Mouse (Mus musculus): ENCODE results near the gene Hivep2. TPM values are rescaled to one million over a fixed set of nuclear protein-coding genes. Genes with fewer than 3 reads are reported as not detected.

Gene Hivep2
- polyA plus RNA-seq, 2 experiments from 2014 or later: 21.7 to 27.0 TPM

GRCm38 (mm10) chr10:14024971-14025370, 59.1 kb downstream of the Hivep2 start:
- no peak for ATAC-seq

GRCm38 (mm10) chr10:14027751-14028150, 61.9 kb downstream of the Hivep2 start:
- ATAC-seq: no peak

- no peak for ATAC-seq
Observed at GRCm38 (mm10) chr10:14028956-14029355, 63.1 kb downstream of the Hivep2 start.

- ATAC-seq: no peak
Observed at GRCm38 (mm10) chr10:14030458-14031035, 64.7 kb downstream of the Hivep2 start.

- ATAC-seq: no peak
Observed at GRCm38 (mm10) chr10:14032532-14032931, 66.7 kb downstream of the Hivep2 start.

- no peak for ATAC-seq
Observed at GRCm38 (mm10) chr10:14034046-14034445, 68.2 kb downstream of the Hivep2 start.

GRCm38 (mm10) chr10:14034790-14035189, 68.9 kb downstream of the Hivep2 start:
- peak; percentile 19 for ATAC-seq

- no peak for ATAC-seq
Observed at GRCm38 (mm10) chr10:14035607-14036006, 69.7 kb downstream of the Hivep2 start.

GRCm38 (mm10) chr10:14036472-14036871, 70.6 kb downstream of the Hivep2 start:
- ATAC-seq: no peak

GRCm38 (mm10) chr10:14037977-14038489, 72.2 kb downstream of the Hivep2 start:
- no peak for ATAC-seq

- ATAC-seq: no peak
Observed at GRCm38 (mm10) chr10:14040716-14041470, 75.0 kb downstream of the Hivep2 start.

GRCm38 (mm10) chr10:14041606-14042005, 75.7 kb downstream of the Hivep2 start:
- ATAC-seq: no peak

- peak; percentile 30 for ATAC-seq
Observed at GRCm38 (mm10) chr10:14042539-14043348, 76.9 kb downstream of the Hivep2 start.

GRCm38 (mm10) chr10:14043349-14043710, 77.5 kb downstream of the Hivep2 start:
- no peak for ATAC-seq

- peak; percentile 7 for ATAC-seq
Observed at GRCm38 (mm10) chr10:14044046-14044782, 78.3 kb downstream of the Hivep2 start.

- peak; percentile 17 for ATAC-seq
Observed at GRCm38 (mm10) chr10:14044783-14045392, 79.0 kb downstream of the Hivep2 start.

GRCm38 (mm10) chr10:14045745-14046144, 79.9 kb downstream of the Hivep2 start:
- peak; percentile 50 for ATAC-seq

GRCm38 (mm10) chr10:14046171-14046651, 80.3 kb downstream of the Hivep2 start:
- ATAC-seq: peak; percentile 21

GRCm38 (mm10) chr10:14046935-14047334, 81.1 kb downstream of the Hivep2 start:
- no peak for ATAC-seq

GRCm38 (mm10) chr10:14047661-14048060, 81.8 kb downstream of the Hivep2 start:
- no peak for ATAC-seq

GRCm38 (mm10) chr10:14048322-14048915, 82.5 kb downstream of the Hivep2 start:
- no peak for ATAC-seq

Data from activated CD4-positive, CD25-positive, alpha-beta regulatory T cell, adult 4 months (primary cell).